Mouse (Mus musculus): ENCODE data around the gene P2rx2. TPM values are rescaled to one million over a fixed set of nuclear protein-coding genes. Genes with fewer than 3 reads are reported as not detected.

The P2rx2 gene
- polyA plus RNA-seq (2015; fragmentation: Nextera tagmentation; extraction: Ambion mirVana), result 9.8 and 11.3 TPM in 2 replicates

DNA sequence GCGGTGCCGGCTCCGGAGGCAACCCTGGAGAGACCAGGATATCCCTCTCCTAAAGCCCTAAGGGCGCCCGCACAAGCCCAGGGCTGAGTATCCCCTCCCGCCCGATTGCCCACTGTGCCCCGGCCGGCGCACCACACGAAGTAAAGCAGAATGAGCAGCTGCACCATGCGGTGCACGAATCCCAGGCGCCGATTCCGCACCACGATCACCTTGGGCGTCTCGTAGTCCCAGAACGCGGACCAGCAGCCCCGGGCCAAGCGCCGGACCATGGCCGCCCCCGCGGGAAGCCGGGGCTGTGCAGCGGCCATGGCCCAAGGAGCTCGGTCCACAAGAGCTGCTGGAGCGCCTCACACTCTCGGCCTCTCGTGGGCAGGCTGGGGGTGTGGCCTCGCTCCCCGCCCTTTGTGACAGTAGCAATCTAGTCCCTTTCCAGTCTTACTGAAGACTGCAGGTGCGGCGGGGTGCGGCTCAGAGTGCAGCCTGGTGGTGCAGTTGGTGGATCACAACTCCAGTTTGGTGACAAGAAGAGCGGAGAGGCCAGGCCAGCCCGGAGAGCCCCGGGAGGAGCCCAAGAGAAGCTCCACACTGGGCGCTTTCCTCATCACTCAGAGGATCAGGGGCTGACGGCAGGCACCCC is at the start of gene P2rx2:
TSS of gene P2rx2 (minus strand) at position 565 of the 637 bp plus-strand sequence.
- H3K9me3 ChIP-seq (replicated peaks), result no peaks in the 10 kb centered on the region
- H3K4me1 ChIP-seq, result peaks cover 16% of the 10 kb centered on the region
- peak within 1 kb of the TSS; percentile 64 for H3K9ac ChIP-seq (replicated peaks)
- H3K4me3 ChIP-seq (replicated peaks), result peak within 1 kb of the TSS; percentile 55
- H3K27ac ChIP-seq (replicated peaks), result no peak within 1 kb of the TSS
- peaks cover 13% of the 10 kb centered on the region for H3K27me3 ChIP-seq (replicated peaks)
- WGBS, result 1% methylated on average over 43 of the region's 43 CpGs
- peak; percentile 69 for ATAC-seq (ENCODE audit: low FRiP score)
- peak within 1 kb of the TSS; percentile 99 for H3K4me2 ChIP-seq
- H3K36me3 ChIP-seq, result no peaks in the 10 kb centered on the region

DNA sequence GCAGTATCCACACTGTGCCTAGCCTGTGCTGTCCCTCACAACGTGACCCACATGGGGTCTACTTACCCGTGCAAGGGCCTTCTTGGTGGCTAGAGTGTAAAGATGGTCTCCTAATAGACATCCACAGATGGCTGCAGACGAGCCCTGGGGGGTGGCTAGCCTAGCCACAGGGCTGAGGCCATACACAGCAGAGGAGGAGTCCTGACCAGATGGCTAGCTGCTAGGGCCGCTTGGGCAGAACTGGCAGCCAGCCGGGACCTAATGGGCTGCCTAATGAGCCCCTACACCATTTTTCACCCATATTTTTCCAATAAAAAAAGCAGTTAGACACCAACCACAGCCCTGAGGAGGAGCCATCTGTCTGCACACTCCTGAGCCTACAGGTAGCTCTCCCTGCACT is 49.7 kb upstream of the P2rx2 start:
- H3K4me1 ChIP-seq, result peaks cover under 1% of the 10 kb centered on the region
- no peak overlapping the region for H3K4me3 ChIP-seq (replicated peaks)
- no peak for ATAC-seq (ENCODE audit: low FRiP score)
- no peak overlapping the region for H3K4me2 ChIP-seq
- H3K27me3 ChIP-seq (replicated peaks), result peaks cover under 1% of the 10 kb centered on the region; the same call in 1 of the 2 replicates
- no peak overlapping the region for H3K9ac ChIP-seq (replicated peaks)
- H3K9me3 ChIP-seq (replicated peaks), result no peaks in the 10 kb centered on the region
- H3K27ac ChIP-seq (replicated peaks), result no peak overlapping the region
- WGBS, result 44% methylated on average over 5 of the region's 5 CpGs
- H3K36me3 ChIP-seq, result 0 out of 2 replicates have a peak, but pooled peaks cover 2% of the 10 kb centered on the region

DNA sequence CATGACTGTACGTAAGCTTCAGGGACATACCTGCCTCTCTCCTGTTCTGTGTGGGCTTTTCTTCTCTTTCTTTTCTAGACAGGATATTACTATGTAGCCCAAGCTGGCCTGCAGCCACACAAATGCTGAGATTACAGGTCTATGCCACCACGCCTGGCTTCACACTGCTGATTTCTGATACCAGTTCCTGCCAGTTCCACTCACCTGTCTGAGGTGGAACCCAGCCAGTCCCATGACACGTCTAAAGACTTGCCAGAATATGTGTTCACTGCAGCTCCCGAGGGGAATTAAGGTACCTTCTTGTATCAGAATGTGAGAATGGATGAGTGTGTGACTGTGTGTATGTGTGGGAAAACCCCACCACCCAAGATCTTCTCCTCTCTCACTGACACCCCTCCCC is 47.6 kb upstream of the P2rx2 start:
- Histone ChIP-seq H3K4me1 (peaks cover 20% of the 10 kb centered on the region), H3K27me3 (replicated peaks) (peaks cover 4% of the 10 kb centered on the region; the same call in 1 of the 2 replicates), H3K36me3 (no peaks in the 10 kb centered on the region), H3K4me3 (replicated peaks) (no peak overlapping the region), H3K27ac (replicated peaks) (no peak overlapping the region), H3K9me3 (replicated peaks) (no peaks in the 10 kb centered on the region), H3K9ac (replicated peaks) (no peak overlapping the region), H3K4me2 (no peak overlapping the region)
- no peak for ATAC-seq (ENCODE audit: low FRiP score)
- 88% methylated on average over 4 of the region's 4 CpGs for WGBS

DNA sequence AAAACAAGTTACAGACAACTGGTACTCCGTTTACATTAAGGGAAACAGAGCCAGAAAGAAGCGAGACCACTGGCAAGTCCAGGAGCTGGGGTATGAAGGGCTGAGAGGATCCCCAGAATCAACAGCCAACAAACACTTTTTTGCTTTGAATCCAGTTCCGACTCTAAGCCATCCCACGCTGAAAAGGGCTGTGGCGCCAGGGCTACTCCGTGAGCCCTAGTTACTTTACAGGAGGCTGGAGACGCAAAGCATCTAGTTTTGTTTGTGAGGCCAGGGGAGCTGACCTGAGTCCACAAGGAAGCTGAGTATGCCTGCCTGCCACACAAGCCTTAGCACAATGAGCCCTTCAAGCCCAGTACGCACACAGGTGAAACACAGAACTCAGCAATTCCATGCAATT is 44.3 kb upstream of the P2rx2 start:
- Histone ChIP-seq H3K36me3 (no peaks in the 10 kb centered on the region), H3K27ac (replicated peaks) (no peak overlapping the region), H3K27me3 (replicated peaks) (peaks cover 4% of the 10 kb centered on the region; the same call in 1 of the 2 replicates), H3K4me2 (peak overlapping the region; percentile 68), H3K4me1 (peaks cover 38% of the 10 kb centered on the region), H3K4me3 (replicated peaks) (peak overlapping the region; percentile 72), H3K9me3 (replicated peaks) (no peaks in the 10 kb centered on the region), H3K9ac (replicated peaks) (peak overlapping the region; percentile 67)
- ATAC-seq (ENCODE audit: low FRiP score), result peak; percentile 5; the same call in 1 of the 2 replicates
- 20% methylated on average over 8 of the region's 8 CpGs for WGBS

DNA sequence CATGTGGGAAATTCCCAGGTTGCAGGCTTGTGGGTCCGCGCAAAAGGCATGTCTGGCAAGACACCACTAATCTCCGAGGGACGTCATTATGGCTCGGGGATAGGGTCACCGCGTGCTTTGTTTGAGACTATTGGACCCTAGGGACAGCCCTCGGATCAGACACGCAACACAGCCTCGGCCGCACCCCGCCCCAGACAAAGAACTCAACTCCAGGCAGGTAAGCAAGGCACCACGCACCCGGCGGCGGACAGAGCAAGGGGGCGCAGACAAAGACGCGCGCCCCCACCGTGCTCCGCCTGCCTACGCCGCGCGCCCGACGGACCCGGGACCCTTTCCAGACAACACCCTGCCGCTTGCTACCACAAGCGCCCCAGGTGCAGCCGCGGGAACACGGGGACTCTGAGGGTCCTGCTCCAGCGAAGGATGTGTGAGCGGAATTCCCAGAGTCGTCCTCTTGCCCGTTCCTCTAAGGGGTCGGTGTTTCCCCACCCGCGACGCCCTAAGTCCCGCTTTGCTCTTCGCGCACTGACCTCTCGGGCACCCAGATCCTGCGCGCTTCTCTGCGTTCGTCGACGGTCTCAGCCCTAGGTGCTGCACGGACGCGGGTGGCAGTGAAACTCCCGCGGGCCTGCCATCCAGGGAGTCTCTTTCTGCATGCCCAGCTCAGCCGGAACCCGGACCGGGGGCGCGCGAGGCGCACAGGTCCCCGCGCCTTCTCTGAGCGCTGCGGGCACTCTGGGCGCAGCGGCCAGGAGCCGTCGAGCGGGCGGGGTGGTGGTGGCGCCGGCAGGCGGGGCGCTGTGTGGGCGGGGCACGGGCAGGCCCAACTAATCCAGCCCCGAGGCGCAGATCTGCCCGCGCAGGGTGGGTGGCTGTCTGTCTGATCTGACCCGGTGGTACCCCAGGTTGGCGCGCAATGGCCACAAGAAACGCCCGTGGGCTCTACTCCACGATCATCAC is 43.6 kb upstream of the P2rx2 start:
- Histone ChIP-seq H3K4me2 (peak overlapping the region; percentile 68), H3K27me3 (replicated peaks) (peaks cover 4% of the 10 kb centered on the region; the same call in 1 of the 2 replicates), H3K4me1 (peaks cover 38% of the 10 kb centered on the region), H3K4me3 (replicated peaks) (peak overlapping the region; percentile 72), H3K36me3 (no peaks in the 10 kb centered on the region), H3K27ac (replicated peaks) (peak overlapping the region; percentile 52), H3K9me3 (replicated peaks) (no peaks in the 10 kb centered on the region), H3K9ac (replicated peaks) (peak overlapping the region; percentile 67)
- ATAC-seq (ENCODE audit: low FRiP score), result peak; percentile 84
- under 1% methylated on average over 88 of the region's 90 CpGs for WGBS

DNA sequence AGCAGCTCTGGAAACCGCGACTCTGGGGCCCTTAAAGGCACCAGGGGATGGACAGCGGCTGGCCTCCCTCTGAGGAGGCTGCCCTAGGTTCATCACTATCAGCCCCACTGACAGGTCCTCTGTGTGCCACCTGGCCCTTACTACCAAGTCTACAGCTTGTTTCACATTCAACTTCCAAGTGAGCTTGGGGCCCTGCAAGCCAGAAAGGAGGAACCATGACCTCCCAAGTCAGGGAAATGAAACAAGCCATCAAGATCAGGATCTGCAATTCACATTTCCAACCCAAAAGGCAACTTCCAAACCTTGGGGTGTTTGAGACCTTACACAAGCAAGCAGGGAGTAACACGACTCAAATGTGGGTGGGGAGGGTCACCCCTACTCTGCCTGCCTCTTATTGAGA is 42.3 kb upstream of the P2rx2 start:
- no peaks in the 10 kb centered on the region for H3K36me3 ChIP-seq
- H3K9me3 ChIP-seq (replicated peaks), result no peaks in the 10 kb centered on the region
- WGBS, result 53% methylated on average over 4 of the region's 4 CpGs
- no peak for ATAC-seq (ENCODE audit: low FRiP score)
- peaks cover 4% of the 10 kb centered on the region; the same call in 1 of the 2 replicates for H3K27me3 ChIP-seq (replicated peaks)
- H3K4me1 ChIP-seq, result peaks cover 38% of the 10 kb centered on the region
- H3K4me2 ChIP-seq, result peak overlapping the region; percentile 68
- 0 out of 2 replicates have a peak overlapping the region, but pooled peaks have one; percentile 20 for H3K9ac ChIP-seq (replicated peaks)
- peak overlapping the region; percentile 72 for H3K4me3 ChIP-seq (replicated peaks)
- H3K27ac ChIP-seq (replicated peaks), result no peak overlapping the region

DNA sequence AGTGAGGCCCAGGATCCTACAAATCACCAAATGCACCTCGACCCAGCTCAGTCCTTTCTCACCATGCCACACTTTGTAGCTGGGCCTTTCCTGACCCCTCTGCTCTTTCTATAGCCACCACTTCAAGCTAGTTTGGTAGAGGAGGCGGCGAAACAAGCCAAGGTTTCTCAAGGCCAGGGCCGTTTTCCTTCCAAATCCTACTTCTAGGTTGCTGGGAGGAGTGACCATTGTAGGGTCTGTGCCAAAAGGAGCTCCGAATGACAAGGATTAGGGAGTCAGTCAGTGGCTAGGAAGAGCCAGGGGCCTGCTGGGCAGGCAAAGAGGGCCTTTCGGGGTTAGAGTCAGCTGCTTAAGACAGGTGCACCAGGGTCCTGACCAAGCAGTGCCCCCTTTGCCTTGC is 41.5 kb upstream of the P2rx2 start:
- H3K9me3 ChIP-seq (replicated peaks), result no peaks in the 10 kb centered on the region
- no peak overlapping the region for H3K27ac ChIP-seq (replicated peaks)
- 79% methylated on average over 6 of the region's 6 CpGs for WGBS
- no peak overlapping the region for H3K9ac ChIP-seq (replicated peaks)
- H3K4me2 ChIP-seq, result peak overlapping the region; percentile 68; the same call in 1 of the 2 replicates
- H3K27me3 ChIP-seq (replicated peaks), result peaks cover 4% of the 10 kb centered on the region; the same call in 1 of the 2 replicates
- H3K4me1 ChIP-seq, result peaks cover 38% of the 10 kb centered on the region
- H3K4me3 ChIP-seq (replicated peaks), result no peak overlapping the region
- no peak for ATAC-seq (ENCODE audit: low FRiP score)
- peaks cover 2% of the 10 kb centered on the region; the same call in 1 of the 2 replicates for H3K36me3 ChIP-seq

DNA sequence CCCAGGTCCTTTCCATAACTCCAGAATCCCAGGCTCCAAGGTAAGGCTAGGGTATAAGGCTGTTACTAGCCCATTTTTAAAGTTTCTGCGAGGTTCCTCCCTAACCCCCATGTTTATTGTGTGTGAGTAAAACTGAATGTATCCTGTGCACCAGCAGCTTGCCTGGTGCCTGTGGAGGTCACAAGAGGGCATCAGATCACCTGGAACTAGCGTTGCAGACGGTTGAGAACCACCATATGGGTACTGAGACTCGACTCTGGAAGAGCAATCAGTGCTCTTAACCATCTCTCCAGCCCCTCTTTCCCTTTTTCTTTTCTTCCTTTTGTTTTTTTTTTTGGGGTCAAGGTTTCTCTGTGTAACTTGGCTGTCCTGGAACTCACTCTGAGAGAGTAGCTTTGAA is 36.8 kb upstream of the P2rx2 start:
- no peak for ATAC-seq (ENCODE audit: low FRiP score)
- no peak overlapping the region for H3K4me3 ChIP-seq (replicated peaks)
- H3K9me3 ChIP-seq (replicated peaks), result no peaks in the 10 kb centered on the region
- peaks cover 44% of the 10 kb centered on the region for H3K36me3 ChIP-seq
- H3K27me3 ChIP-seq (replicated peaks), result no peaks in the 10 kb centered on the region
- WGBS, result 89% methylated on average over 4 of the region's 4 CpGs
- peaks cover 14% of the 10 kb centered on the region for H3K4me1 ChIP-seq
- H3K9ac ChIP-seq (replicated peaks), result no peak overlapping the region
- H3K4me2 ChIP-seq, result no peak overlapping the region
- H3K27ac ChIP-seq (replicated peaks), result no peak overlapping the region

DNA sequence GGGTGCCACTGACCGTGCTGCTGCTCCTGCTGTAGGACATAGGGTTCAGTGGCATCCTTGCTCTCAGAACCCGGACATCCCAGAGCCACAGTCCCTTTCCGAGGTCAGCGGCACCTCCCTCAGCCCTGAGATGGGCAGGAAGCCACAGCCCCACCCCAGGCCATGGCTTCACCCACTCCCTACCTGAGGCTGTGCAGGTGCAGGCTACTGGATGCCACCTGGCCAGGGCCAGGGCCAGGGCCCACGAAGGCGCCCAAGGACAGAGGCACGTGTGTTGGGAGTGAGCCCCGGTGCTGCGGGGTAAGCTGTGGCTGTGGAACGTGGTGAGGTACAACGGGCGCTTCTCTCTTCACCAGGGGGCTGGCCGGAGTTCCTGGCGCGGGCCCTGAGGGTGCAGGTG is 36.1 kb upstream of the P2rx2 start:
- Histone ChIP-seq H3K9ac (replicated peaks) (no peak overlapping the region), H3K36me3 (peaks cover 50% of the 10 kb centered on the region), H3K27me3 (replicated peaks) (no peaks in the 10 kb centered on the region), H3K4me3 (replicated peaks) (no peak overlapping the region), H3K9me3 (replicated peaks) (no peaks in the 10 kb centered on the region), H3K27ac (replicated peaks) (no peak overlapping the region), H3K4me1 (peaks cover 7% of the 10 kb centered on the region; the same call in 1 of the 2 replicates), H3K4me2 (no peak overlapping the region)
- 91% methylated on average over 15 of the region's 15 CpGs for WGBS
- peak; percentile 26; the same call in 1 of the 2 replicates for ATAC-seq (ENCODE audit: low FRiP score)

DNA sequence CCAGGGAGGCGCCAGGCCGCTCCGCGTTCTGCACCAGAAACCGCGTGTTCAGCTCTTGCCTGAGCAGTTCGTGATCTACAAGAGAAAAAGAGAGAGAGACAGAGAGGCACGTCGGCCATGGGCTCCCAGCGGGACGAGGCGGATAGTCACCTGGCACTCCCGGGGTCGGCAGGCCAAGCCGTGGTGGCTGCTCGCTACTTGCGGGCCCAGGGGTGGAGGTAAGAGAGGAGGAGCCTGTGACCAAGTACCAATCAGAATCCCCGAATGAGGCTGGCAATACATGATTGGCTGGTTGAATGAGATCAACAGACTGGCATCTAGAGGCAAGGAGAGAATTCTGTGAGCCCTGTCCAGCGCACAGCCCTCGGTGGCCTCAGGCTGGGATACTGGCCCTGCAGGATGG is 35.2 kb upstream of the P2rx2 start:
- Histone ChIP-seq H3K27ac (replicated peaks) (no peak overlapping the region), H3K36me3 (peaks cover 59% of the 10 kb centered on the region), H3K4me3 (replicated peaks) (no peak overlapping the region), H3K9ac (replicated peaks) (no peak overlapping the region), H3K27me3 (replicated peaks) (no peaks in the 10 kb centered on the region), H3K9me3 (replicated peaks) (no peaks in the 10 kb centered on the region), H3K4me2 (no peak overlapping the region), H3K4me1 (peaks cover 4% of the 10 kb centered on the region; the same call in 1 of the 2 replicates)
- 29% methylated on average over 20 of the region's 20 CpGs for WGBS
- ATAC-seq (ENCODE audit: low FRiP score), result peak; percentile 34; the same call in 1 of the 2 replicates

DNA sequence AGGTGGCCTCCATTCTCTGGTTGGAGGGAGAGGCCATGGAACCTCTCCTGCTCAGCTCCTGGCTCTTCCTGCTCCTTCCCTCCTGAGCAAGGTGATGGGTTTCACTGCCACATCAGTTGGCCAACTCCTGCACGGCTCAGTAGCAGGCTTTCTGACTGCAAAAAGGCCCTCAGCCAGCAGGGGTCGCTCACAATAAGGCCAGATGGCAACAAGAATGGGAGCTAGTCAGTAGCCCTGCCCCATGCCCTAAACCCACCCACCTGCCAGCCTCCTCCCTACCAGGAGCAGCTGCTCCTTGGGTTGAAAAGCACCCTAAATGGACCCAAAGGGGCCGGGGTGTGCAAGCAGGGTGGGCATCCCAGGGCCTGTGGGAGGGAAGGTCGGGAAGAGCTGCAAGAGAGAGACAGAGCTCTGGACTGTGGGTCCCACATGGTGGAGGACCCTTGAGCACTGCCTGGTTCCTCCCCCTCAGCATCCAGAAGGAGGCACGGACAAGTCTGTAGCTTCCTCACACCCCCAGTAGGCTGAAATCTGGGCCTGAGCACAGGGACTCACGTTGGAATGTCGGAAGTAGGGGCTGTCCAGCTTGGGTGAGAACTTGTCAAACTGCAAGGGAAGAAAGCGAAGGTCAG is 33.9 kb upstream of the P2rx2 start:
- Histone ChIP-seq H3K27ac (replicated peaks) (no peak overlapping the region), H3K4me3 (replicated peaks) (no peak overlapping the region), H3K9ac (replicated peaks) (no peak overlapping the region), H3K27me3 (replicated peaks) (no peaks in the 10 kb centered on the region), H3K36me3 (peaks cover 62% of the 10 kb centered on the region), H3K4me1 (peaks cover 4% of the 10 kb centered on the region; the same call in 1 of the 2 replicates), H3K4me2 (no peak overlapping the region), H3K9me3 (replicated peaks) (no peaks in the 10 kb centered on the region)
- 50% methylated on average over 8 of the region's 8 CpGs for WGBS
- ATAC-seq (ENCODE audit: low FRiP score), result peak; percentile 20; the same call in 1 of the 2 replicates
